Mouse (Mus musculus): Measurements from ENCODE around the gene Ralgps1.

The Ralgps1 gene

GRCm38 (mm10) chr2:33321641-33322040 is 49.6 kb downstream of the Ralgps1 start:
- DNase-seq (ENCODE audit: low read depth): no peak

DNA sequence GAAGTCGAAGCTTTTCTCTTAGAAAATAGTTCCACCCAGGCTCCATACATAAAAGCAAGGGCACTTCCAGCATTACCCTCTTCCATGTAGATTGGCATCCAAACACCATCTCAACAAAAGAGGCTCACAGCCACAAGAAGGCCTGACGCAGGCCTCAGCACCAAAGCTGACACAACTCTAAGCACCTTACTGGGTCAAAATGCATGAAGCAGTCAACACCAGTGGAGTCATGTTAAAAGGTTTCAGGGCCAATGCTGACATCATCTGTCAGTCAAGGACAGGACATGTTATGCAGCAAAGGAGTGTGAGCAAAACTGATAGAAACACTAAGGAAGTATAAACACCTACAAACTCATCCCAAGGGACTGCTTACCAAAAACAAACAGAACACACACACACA is 50.3 kb downstream of the Ralgps1 start:
- no peak for DNase-seq (ENCODE audit: low read depth)

- DNase-seq (ENCODE audit: low read depth): no peak
These were observed 50.7 kb downstream of the Ralgps1 start for GRCm38 (mm10) chr2:33320568-33320967.

GRCm38 (mm10) chr2:33319934-33320333 is 51.4 kb downstream of the Ralgps1 start:
- no peak for DNase-seq (ENCODE audit: low read depth)

DNA sequence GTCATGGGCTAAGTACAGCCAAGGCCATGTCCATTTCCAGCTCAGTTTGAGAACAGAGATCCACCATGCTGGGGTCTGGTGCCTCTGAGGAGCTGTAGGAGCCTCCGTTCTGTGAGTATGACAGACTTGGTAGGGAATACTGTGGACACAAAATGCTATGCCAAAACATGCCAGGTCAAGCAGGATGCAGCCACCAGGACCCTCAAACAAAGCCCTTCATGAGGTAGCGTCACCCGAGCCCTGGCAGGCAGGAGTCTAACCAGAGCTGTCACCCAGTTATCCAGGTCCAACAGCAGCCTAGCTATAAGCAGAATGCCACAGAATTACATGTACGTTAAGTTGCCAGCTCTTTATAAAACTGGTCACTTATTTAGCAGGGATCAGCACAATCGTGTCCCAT is 51.8 kb downstream of the Ralgps1 start:
- DNase-seq (ENCODE audit: low read depth): no peak

GRCm38 (mm10) chr2:33318491-33318964 is 52.8 kb downstream of the Ralgps1 start:
- DNase-seq (ENCODE audit: low read depth): no peak

GRCm38 (mm10) chr2:33316516-33316915 is 54.8 kb downstream of the Ralgps1 start:
- DNase-seq (ENCODE audit: low read depth): peak; percentile 24

GRCm38 (mm10) chr2:33316063-33316405 is 55.3 kb downstream of the Ralgps1 start:
- no peak for DNase-seq (ENCODE audit: low read depth)

- DNase-seq (ENCODE audit: low read depth): no peak
These were observed 55.8 kb downstream of the Ralgps1 start for GRCm38 (mm10) chr2:33315233-33316062.

DNA sequence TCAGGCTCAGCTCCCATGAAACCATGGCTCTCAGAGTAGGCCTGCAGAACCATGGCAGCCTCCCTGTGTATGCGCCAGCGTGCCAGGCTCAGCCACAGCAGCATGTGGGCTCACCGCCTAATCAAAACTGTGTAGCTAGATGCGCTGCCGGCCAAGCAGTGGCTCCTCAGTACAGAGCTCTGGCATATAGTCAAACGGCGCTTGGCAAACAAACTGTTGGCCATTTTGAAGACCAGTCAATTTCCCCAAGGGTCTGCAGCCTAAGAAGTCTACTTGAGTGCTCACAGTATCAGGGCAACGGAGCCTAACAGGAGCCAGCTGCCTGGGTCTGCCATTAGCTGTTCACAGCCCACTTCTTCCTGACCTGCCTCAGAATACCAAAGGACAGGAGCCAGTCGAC is 61.9 kb downstream of the Ralgps1 start:
- no peak for DNase-seq (ENCODE audit: low read depth)

- no peak for DNase-seq (ENCODE audit: low read depth)
These were observed 64.7 kb downstream of the Ralgps1 start for GRCm38 (mm10) chr2:33306565-33306964.

GRCm38 (mm10) chr2:33303416-33303947 is 67.8 kb downstream of the Ralgps1 start:
- no peak for DNase-seq (ENCODE audit: low read depth)

- peak; percentile 20 for DNase-seq (ENCODE audit: low read depth)
These were observed 68.5 kb downstream of the Ralgps1 start for GRCm38 (mm10) chr2:33302828-33303227.

- DNase-seq (ENCODE audit: low read depth): no peak
These were observed 68.9 kb downstream of the Ralgps1 start for GRCm38 (mm10) chr2:33302405-33302804.

DNA sequence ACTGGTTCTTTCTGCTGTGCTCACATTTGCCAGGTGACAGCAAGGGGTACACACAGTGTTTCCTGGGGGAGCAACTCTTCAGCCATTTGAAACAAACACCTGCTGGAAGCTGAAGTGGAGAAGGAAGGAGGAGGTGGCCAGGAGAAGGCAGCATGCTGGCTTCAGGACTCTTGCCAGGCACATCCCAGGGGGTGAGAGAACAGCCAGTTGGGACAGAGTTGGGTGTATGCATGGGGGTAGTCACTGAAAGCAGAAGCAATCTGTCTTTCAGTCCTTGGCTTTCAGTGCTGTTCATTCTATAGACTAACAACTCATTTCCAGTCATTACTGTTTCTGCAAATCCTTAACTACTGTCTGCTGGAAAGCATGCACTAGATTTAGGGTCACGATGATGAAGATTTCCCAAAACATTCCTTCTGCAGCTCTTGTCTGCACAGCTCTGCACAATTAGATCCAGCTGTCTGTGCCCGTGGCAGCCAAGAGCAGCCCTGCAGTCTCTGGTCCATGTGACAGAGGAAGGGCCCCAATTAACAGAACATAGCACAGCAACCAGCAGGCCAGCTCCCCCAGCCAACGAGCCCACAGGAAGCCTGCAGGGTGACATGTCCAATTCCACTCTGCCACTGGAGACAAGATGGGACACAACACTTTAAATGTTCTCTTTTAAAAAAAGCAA is 70.8 kb downstream of the Ralgps1 start:
- DNase-seq (ENCODE audit: low read depth): no peak

- no peak for DNase-seq (ENCODE audit: low read depth)
These were observed 72.4 kb downstream of the Ralgps1 start for GRCm38 (mm10) chr2:33298928-33299327.

DNA sequence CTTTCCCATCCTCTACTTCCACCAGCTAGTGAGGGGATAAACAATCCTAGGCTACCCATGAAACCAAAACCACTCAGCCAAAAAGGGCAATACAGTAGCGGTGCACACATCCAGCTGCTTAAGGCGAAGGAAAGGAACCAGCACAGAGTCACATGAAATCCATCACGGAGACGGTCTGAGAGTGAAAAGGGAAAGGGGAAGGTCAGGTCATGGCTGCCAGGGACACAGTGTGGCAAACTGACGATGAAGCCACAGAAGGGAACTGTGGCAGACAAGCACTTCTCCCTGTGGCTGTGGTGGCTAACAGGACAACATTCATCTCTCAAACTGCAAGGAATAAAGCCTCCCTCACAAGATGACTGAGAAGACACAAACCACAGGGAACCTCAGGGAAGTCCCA is 76.2 kb downstream of the Ralgps1 start:
- DNase-seq (ENCODE audit: low read depth): no peak

DNA sequence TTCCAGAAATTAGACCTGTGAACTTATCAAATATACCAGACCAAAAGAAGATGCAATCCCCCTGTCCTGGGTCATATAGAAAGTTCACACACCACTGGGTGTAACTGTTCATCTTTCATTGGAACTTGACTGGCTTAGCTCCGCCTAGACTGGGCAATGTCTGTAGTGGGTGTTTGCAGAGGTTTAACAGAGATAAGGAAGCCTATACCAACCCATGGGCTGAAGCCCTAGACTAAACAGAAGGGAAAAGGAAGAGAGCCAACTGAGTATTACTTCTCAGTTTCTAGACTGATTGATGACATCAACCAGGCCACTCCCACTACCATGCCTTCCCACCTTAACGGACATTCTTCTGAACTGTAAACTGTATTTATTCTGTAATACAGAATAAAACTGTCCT is 79.2 kb downstream of the Ralgps1 start:
- no peak for DNase-seq (ENCODE audit: low read depth)

DNA sequence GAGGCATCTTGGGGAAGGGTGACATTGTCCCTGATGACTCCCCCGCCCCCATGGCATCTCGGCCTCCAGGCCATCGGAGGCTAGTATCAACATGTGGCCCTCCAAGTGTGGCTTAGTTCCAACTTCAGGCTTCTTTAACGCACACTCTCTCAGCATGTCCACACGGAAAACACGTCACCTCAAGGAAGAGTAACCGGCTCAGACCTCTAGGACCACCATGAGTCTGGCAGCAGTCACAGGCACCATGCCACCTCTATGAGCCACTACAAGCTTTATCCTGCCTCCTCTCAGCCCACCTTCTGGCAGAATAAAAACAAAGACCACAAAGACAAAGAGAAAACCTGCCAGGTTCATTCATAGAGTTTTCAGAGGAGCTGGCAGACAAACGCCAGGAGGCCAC is 80.8 kb downstream of the Ralgps1 start:
- no peak for DNase-seq (ENCODE audit: low read depth)

DNA sequence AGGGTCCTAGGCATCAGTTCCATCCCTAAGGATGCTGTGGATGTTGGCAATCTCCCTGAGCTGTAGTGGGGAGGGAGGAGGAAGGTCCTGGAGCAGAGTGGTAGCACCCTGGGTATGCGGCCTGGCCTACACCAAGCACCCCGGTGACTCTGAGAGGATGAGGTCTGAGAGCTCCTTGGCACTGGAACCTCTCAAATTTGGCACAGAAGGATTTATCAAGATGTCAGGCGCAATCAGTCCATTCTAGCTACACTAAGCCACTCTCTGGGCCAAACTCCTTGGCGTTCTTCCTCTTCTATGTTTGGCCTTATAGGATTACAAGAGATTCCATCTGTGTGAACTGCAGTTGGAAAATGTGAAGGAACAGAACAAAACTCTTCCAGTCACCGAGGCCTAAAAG is 82.4 kb downstream of the Ralgps1 start:
- no peak for DNase-seq (ENCODE audit: low read depth)

DNA sequence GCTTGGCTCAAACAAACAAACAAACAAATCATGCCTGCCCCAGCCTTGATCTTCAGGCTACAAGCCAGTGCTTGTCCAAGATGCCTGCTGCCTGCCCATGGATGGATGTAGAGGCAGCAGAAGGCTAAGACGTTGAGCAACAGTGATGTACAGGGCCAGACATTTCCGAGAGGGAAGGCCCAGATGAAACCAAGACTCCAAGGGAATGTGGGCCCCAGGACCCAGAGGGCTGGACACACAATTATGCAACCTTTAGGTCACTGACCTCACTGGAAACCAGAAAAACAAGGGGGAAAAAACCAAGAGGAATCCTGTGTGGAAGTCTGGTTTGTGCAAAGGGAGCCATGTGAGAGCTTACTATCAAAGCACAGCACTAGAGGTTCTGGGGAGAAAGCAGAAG is 87.6 kb downstream of the Ralgps1 start:
- no peak for DNase-seq (ENCODE audit: low read depth)

DNA sequence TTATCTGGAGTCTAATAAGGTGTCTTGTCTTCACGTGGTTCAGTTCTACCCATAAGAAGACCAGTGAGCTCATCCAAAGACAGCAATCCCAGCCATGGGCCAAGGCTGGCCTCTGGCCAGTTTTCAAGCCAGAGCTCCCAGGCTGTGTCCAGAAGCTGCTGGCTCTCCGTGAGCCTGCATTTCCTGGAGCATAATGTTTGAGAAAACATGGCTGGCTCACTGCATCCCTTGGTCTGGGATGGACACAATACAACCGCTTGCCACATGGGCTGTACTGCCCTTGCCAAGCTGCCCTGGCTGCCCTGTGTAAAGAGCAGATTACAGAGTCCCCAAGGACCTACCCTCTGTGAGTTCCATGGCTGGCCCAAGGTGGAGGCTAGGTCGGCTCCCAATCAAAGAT is 88.4 kb downstream of the Ralgps1 start:
- DNase-seq (ENCODE audit: low read depth): no peak

DNA sequence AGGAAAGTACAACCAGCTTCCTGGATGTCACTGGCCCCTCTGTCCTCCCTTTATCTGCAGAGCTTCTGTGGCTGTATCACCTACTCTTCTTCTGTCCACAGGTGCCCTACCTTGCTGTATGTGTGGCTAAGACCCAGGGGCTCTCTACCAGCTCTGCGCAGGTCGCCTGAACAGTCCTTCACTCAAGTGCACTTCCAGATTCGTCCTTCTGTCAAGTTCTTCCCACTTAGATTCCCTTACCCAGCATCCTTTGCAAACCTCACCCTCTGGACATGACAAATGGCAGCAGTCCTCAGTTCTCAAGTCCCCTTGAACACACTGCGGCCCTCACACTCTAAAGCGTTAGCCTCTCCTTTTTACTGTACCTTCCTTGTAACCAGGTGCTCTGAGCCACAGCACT is 89.5 kb downstream of the Ralgps1 start:
- DNase-seq (ENCODE audit: low read depth): no peak
